Mouse (Mus musculus): ENCODE measurements around the gene Tbc1d1. TPM values are rescaled to one million over a fixed set of nuclear protein-coding genes. Genes with fewer than 3 reads are reported as not detected.

The Tbc1d1 gene
- total and polyA plus RNA-seq, 3 experiments, result 26.0 to 38.6 (median 31.9) TPM

GRCm38 (mm10) chr5:64254278-64254677, 98.2 kb downstream of the Tbc1d1 start:
- in situ Hi-C loops (cut with MboI; ENCODE audit: low pct_ligation_motif_present, low pct_unique_long_range_greater_than_20kb, low sequenced_read_pairs) (loop anchor here (25.0 kb wide), 1 partner anchor 342 kb away; no protein-coding TSS in a partner anchor), dilution Hi-C loops (cut with MboI; ENCODE audit: extremely low pct_ligation_motif_present, extremely low pct_unique_long_range_greater_than_20kb, low sequenced_read_pairs) (no loop called here)
- no peaks in the 10 kb centered on the region; the same call in 1 of the 2 replicates for H3K79me2 ChIP-seq (replicated peaks; ENCODE audit: control insufficient read depth, extremely low read depth, insufficient read depth, poor library complexity, severe bottlenecking)
- H3K27me3 ChIP-seq (replicated peaks), result no peaks in the 10 kb centered on the region
- no peaks in the 10 kb centered on the region for H3K9me3 ChIP-seq (replicated peaks; ENCODE audit: low read length)
- peaks cover 18 to 52% of the 10 kb centered on the region in 2 experiments for H3K36me3 ChIP-seq (replicated peaks in 1 of 2; ENCODE audit: control insufficient read depth in 1 of 2, insufficient read depth in 1 of 2, low read length in 1 of 2)
- DNase-seq (ENCODE audit: extremely low read depth), result no peak
- H3K4me3 ChIP-seq (replicated peaks in 1 of 3; ENCODE audit: low read depth in 2 of 3, low read length in 2 of 3, poor library complexity in 1 of 3), result no peak overlapping the region
- peaks cover 0 to 6% of the 10 kb centered on the region in 2 experiments; a peak in 1 of 4 replicates for H3K4me1 ChIP-seq (ENCODE audit: control insufficient read depth in 1 of 2, insufficient read depth in 2 of 2)
- TF ChIP-seq POLR2A (IDR thresholded peaks at IDR 0.05; ENCODE audit: low read depth, low read length), result no peak
- no peak for TF ChIP-seq RAD21 (IDR thresholded peaks at IDR 0.05; ENCODE audit: low read depth, low read length)
- TF ChIP-seq NRF1 (IDR thresholded peaks at IDR 0.05; ENCODE audit: low read depth, low read length), result no peak
- no peak for TF ChIP-seq JUN (IDR thresholded peaks at IDR 0.05; ENCODE audit: insufficient read depth, low read depth, low read length)
- no peak for TF ChIP-seq MEF2A (IDR thresholded peaks at IDR 0.05; ENCODE audit: borderline replicate concordance, low read depth, low read length)
- no peak for TF ChIP-seq UBTF (IDR thresholded peaks at IDR 0.05; ENCODE audit: low read depth, low read length)
- no peak overlapping the region for H3K4me2 ChIP-seq (ENCODE audit: insufficient read depth, low read depth, poor library complexity, severe bottlenecking)
- H3K9ac ChIP-seq (ENCODE audit: insufficient read depth, low read depth), result no peak overlapping the region
- no peak overlapping the region for H3K27ac ChIP-seq (ENCODE audit: insufficient read depth, low read depth)

- Histone ChIP-seq H3K4me3 (replicated peaks in 1 of 3; ENCODE audit: low read depth in 2 of 3, low read length in 2 of 3, poor library complexity in 1 of 3) (no peak overlapping the region), H3K79me2 (replicated peaks; ENCODE audit: control insufficient read depth, extremely low read depth, insufficient read depth, poor library complexity, severe bottlenecking) (no peaks in the 10 kb centered on the region; the same call in 1 of the 2 replicates), H3K27ac (ENCODE audit: insufficient read depth, low read depth) (no peak overlapping the region), H3K4me2 (ENCODE audit: insufficient read depth, low read depth, poor library complexity, severe bottlenecking) (no peak overlapping the region), H3K36me3 (replicated peaks in 1 of 2; ENCODE audit: control insufficient read depth in 1 of 2, insufficient read depth in 1 of 2, low read length in 1 of 2) (peaks cover 23 to 58% of the 10 kb centered on the region in 2 experiments), H3K9me3 (replicated peaks; ENCODE audit: low read length) (no peaks in the 10 kb centered on the region), H3K9ac (ENCODE audit: insufficient read depth, low read depth) (no peak overlapping the region), H3K4me1 (ENCODE audit: control insufficient read depth in 1 of 2, insufficient read depth in 2 of 2) (peaks cover 0 to 6% of the 10 kb centered on the region in 2 experiments; a peak in 1 of 4 replicates), H3K27me3 (replicated peaks) (no peaks in the 10 kb centered on the region)
- TF ChIP-seq TBP (conservative IDR thresholded peaks at IDR 0.05; ENCODE audit: low read depth, low read length) (no peak), MAFK (IDR thresholded peaks at IDR 0.05; ENCODE audit: insufficient replicate concordance, low read length) (no peak), BHLHE40 (IDR thresholded peaks at IDR 0.05; ENCODE audit: low read depth, low read length) (no peak), HCFC1 (IDR thresholded peaks at IDR 0.05; ENCODE audit: low read depth, low read length) (no peak), POLR2AphosphoS2 (IDR thresholded peaks at IDR 0.05; ENCODE audit: low read depth, low read length) (no peak), MEF2A (IDR thresholded peaks at IDR 0.05; ENCODE audit: borderline replicate concordance, low read depth, low read length) (no peak), CHD2 (IDR thresholded peaks at IDR 0.05; ENCODE audit: low read length) (no peak), MAZ (IDR thresholded peaks at IDR 0.05; ENCODE audit: low read depth, low read length) (no peak)
- dilution Hi-C loops (cut with MboI; ENCODE audit: extremely low pct_ligation_motif_present, extremely low pct_unique_long_range_greater_than_20kb, low sequenced_read_pairs) (no loop called here), in situ Hi-C loops (cut with MboI; ENCODE audit: low pct_ligation_motif_present, low pct_unique_long_range_greater_than_20kb, low sequenced_read_pairs) (loop anchor here (25.0 kb wide), 1 partner anchor 343 kb away; no protein-coding TSS in a partner anchor)
- DNase-seq (ENCODE audit: extremely low read depth), result no peak
These were observed 98.9 kb downstream of the Tbc1d1 start for GRCm38 (mm10) chr5:64254988-64255387.

GRCm38 (mm10) chr5:64263348-64263747, 107.2 kb downstream of the Tbc1d1 start:
- H3K4me2 ChIP-seq (ENCODE audit: insufficient read depth, low read depth, poor library complexity, severe bottlenecking), result no peak overlapping the region
- H3K4me3 ChIP-seq (replicated peaks in 1 of 3; ENCODE audit: low read depth in 2 of 3, low read length in 2 of 3, poor library complexity in 1 of 3), result no peak overlapping the region
- peaks cover 20 to 65% of the 10 kb centered on the region in 2 experiments for H3K36me3 ChIP-seq (replicated peaks in 1 of 2; ENCODE audit: control insufficient read depth in 1 of 2, insufficient read depth in 1 of 2, low read length in 1 of 2)
- no peaks in the 10 kb centered on the region for H3K79me2 ChIP-seq (replicated peaks; ENCODE audit: control insufficient read depth, extremely low read depth, insufficient read depth, poor library complexity, severe bottlenecking)
- dilution Hi-C loops (cut with MboI; ENCODE audit: extremely low pct_ligation_motif_present, extremely low pct_unique_long_range_greater_than_20kb, low sequenced_read_pairs), result no loop called here
- no peak overlapping the region for H3K27ac ChIP-seq (ENCODE audit: insufficient read depth, low read depth)
- TF ChIP-seq EP300 (IDR thresholded peaks at IDR 0.05; ENCODE audit: low read length) (no peak), MAX (IDR thresholded peaks at IDR 0.05; ENCODE audit: low read length) (no peak), RAD21 (IDR thresholded peaks at IDR 0.05; ENCODE audit: low read depth, low read length) (no peak)
- no peaks in the 10 kb centered on the region for H3K9me3 ChIP-seq (replicated peaks; ENCODE audit: low read length)
- in situ Hi-C loops (cut with MboI; ENCODE audit: low pct_ligation_motif_present, low pct_unique_long_range_greater_than_20kb, low sequenced_read_pairs), result loop anchor here (25.0 kb wide), 1 partner anchor 351 kb away; no protein-coding TSS in a partner anchor
- no peaks in the 10 kb centered on the region for H3K27me3 ChIP-seq (replicated peaks)
- DNase-seq (ENCODE audit: extremely low read depth), result no peak
- peaks cover 0 to 7% of the 10 kb centered on the region in 2 experiments; a peak in 2 of 4 replicates for H3K4me1 ChIP-seq (ENCODE audit: control insufficient read depth in 1 of 2, insufficient read depth in 2 of 2)
- no peak overlapping the region for H3K9ac ChIP-seq (ENCODE audit: insufficient read depth, low read depth)
